Mouse (Mus musculus) naive thymus-derived CD4-positive, alpha-beta T cell, adult 5 months (primary cell): ENCODE measurements around the gene Mov10. TPM values are rescaled to one million over a fixed set of nuclear protein-coding genes. Genes with fewer than 3 reads are reported as not detected.

Experiments used
- polyA plus RNA-seq: library from polyadenylated mRNA; unstranded; fragments of 100-300 nt; shearing (Covaris generic); gene quantifications from one replicate; pipeline ENCODE4 v1.2.1, GENCODE M21; 2017

Mov10 gene
- polyA plus RNA-seq = 16.1 TPM

GRCm38 (mm10) chr3:104817991-104818748, at the start of gene Mov10:
Mov10 (minus strand) TSS chr3:104818563.

GRCm38 (mm10) chr3:104863786-104864650, 45.7 kb upstream of the Mov10 start, which contains the start of the genes St7l and Capza1:
St7l (plus strand) TSS chr3:104864005.
Capza1 (minus strand) TSS chr3:104864505.

DNA sequence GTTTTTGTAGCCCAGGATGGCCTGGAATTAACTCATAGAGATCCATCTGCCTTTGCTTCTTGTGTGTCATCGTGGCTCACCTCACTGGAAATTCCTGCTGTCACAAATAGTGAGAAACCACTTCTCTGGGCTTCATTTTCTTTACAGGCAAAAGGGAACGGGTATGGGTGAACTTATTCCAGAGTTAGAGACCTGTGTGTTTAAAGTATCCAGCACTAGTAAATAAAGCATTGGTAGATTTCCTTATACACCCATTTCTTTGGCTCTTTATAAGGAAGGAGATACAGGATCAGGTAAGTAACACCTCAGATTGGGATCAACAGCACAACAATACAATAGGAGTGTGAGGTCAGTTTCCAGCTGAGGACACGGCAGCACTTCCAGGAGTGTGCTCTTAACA, 30.3 kb downstream of the Mov10 start, which contains the start of gene Rhoc:
Gene Rhoc, plus strand, starts transcription at position 301 of the 400 bp plus-strand sequence.

DNA sequence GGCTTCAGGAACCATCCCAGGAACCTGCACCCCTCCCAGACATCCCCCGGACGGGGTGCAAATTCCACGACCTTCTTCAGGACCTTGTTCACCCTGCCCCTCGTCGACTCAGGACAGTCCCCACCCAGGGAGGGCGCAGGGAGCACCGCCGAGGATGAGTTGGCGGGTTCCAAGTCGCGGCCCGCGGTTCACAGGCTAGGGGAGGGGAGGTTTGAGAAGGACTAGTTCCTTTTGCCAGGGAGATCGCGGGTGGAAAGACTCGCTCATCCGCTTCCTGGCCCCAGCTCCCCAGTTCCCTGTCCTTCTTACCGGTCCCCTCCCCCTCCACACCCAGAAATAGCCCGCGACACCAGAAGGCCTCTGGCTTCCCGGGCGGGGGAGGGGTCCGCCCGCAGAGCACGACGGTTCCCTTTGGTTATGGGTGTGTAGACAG, 36.9 kb downstream of the Mov10 start, which contains the start of gene Fam19a3:
Gene Fam19a3, minus strand, starts transcription at position 370 of the 433 bp plus-strand sequence.

GRCm38 (mm10) chr3:104780561-104781420, 37.6 kb downstream of the Mov10 start, which contains the start of gene Ppm1j:
Ppm1j (plus strand) TSS chr3:104781056.

Other genes starting within 250 kb of the Mov10 start
- 39.8 TPM for gene Slc16a1, start 179.9 kb downstream of the Mov10 start, polyA plus RNA-seq
- gene Ppm1j, start 37.5 kb downstream of the Mov10 start, polyA plus RNA-seq = 40.3 TPM
- gene Fam19a3, start 36.7 kb downstream of the Mov10 start, polyA plus RNA-seq = 1.4 TPM
- 3.4 TPM for gene Rhoc, start 30.2 kb downstream of the Mov10 start, polyA plus RNA-seq
- 46.2 TPM for gene St7l, start 45.4 kb upstream of the Mov10 start, polyA plus RNA-seq
- 363 TPM for gene Capza1, start 45.9 kb upstream of the Mov10 start, polyA plus RNA-seq
- gene Wnt2b, start 143.4 kb upstream of the Mov10 start, polyA plus RNA-seq = not detected
- gene Cttnbp2nl, start 234.6 kb upstream of the Mov10 start, polyA plus RNA-seq = not detected
- not detected for gene 4930564D02Rik, start 248.3 kb upstream of the Mov10 start, polyA plus RNA-seq